8 mouse cellular contexts compared by ENCODE assay signal in the genomic region with DNA sequence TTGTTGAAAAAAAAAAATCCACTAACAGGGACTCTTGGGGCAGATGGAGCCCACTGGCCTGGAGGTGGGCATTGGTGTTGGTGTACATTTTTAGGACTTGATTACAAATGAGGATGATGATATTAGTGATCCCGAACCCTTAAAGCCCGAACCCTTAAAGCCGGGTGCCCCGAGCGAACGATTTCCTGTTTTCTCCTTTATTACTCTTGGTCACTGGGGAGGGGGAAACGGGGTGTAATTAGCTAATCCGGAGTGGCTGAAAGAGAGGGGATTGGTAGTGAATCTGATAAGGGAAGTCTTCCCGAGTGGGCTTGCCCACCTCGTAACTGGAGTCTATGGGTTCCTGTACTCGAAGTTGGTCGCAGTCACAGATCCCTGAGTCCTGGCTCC. TPM values are rescaled to one million over a fixed set of nuclear protein-coding genes. Genes with fewer than 3 reads are reported as not detected.
DNase-seq lines count a peak whose midpoint lies in the region; ATAC-seq and TF ChIP-seq lines count a peak whose summit lies in the region.

No protein-coding gene starts in this region.

- H3K27ac ChIP-seq in heart, adult 2 months = peak overlapping the region; percentile 94
- H3K27ac ChIP-seq in MEL (ENCODE audit: control insufficient read depth, low read depth, low read length) = peak overlapping the region; percentile 91
- peak overlapping the region; percentile 98 for H3K27ac ChIP-seq in forebrain, embryonic 13.5 days
- peak overlapping the region; percentile 82 for H3K27ac ChIP-seq in kidney, adult 2 months (ENCODE audit: insufficient read depth, low read depth, low read length)

- TF ChIP-seq EP300 in heart, adult 2 months (IDR thresholded peaks at IDR 0.05; ENCODE audit: insufficient read depth, low read depth, low read length) = no peak
- no peak for TF ChIP-seq EP300 in MEL (IDR thresholded peaks at IDR 0.05; ENCODE audit: low read depth in 1 of 2, low read length in 2 of 2)

- peak; percentile 35 to 56 for DNase-seq in heart, adult 2 months
- DNase-seq in heart, adult 8-10 months (ENCODE audit: low spot score) = no peak
- peak; percentile 56 for DNase-seq in MEL (ENCODE audit: low read depth, low spot score)
- peak; percentile 19 for DNase-seq in kidney, adult 2 months
- DNase-seq in thymus, postnatal 25 days = peak; percentile 12
- no peak for DNase-seq in yolk sac, embryonic 10.5 days (ENCODE audit: low spot score)

- no peak for ATAC-seq in forebrain, embryonic 13.5 days

- H3K9ac ChIP-seq in heart, adult 2 months (ENCODE audit: low read depth, low read length) = peak overlapping the region; percentile 99
- peak overlapping the region; percentile 100 for H3K9ac ChIP-seq in MEL (ENCODE audit: control insufficient read depth, low read depth, low read length, poor library complexity, severe bottlenecking)
- peak overlapping the region; percentile 98 for H3K9ac ChIP-seq in forebrain, embryonic 13.5 days

- no peaks in the 10 kb centered on the region for H3K27me3 ChIP-seq in heart, adult 2 months (ENCODE audit: control insufficient read depth, insufficient read depth, low read length)
- H3K27me3 ChIP-seq in MEL (ENCODE audit: control insufficient read depth in 1 of 2, insufficient read depth in 2 of 2, low read length in 2 of 2) = no peaks in the 10 kb centered on the region
- no peaks in the 10 kb centered on the region for H3K27me3 ChIP-seq in forebrain, embryonic 13.5 days
- H3K27me3 ChIP-seq in kidney, adult 2 months (replicated peaks; ENCODE audit: control insufficient read depth, insufficient read depth, low read length) = no peaks in the 10 kb centered on the region
- H3K27me3 ChIP-seq in megakaryocyte, embryonic 14.5 days (replicated peaks) = no peaks in the 10 kb centered on the region

- H3K79me2 ChIP-seq in heart, adult 2 months (replicated peaks; ENCODE audit: control insufficient read depth, insufficient read depth, low read length) = peaks cover 2% of the 10 kb centered on the region; the same call in 1 of the 2 replicates
- peaks cover 44% of the 10 kb centered on the region for H3K79me2 ChIP-seq in MEL (ENCODE audit: control insufficient read depth, insufficient read depth, low read length, poor library complexity)

- TF ChIP-seq CTCF in heart, adult 2 months (IDR thresholded peaks at IDR 0.05) = no peak
- TF ChIP-seq CTCF in MEL (IDR thresholded peaks at IDR 0.05 in 2 of 3, conservative IDR thresholded peaks at IDR 0.05 in 1 of 3; ENCODE audit: control insufficient read depth in 1 of 3, insufficient read depth in 1 of 3, low read depth in 2 of 3, low read length in 3 of 3, poor library complexity in 1 of 3, severe bottlenecking in 1 of 3) = no peak
- no peak for TF ChIP-seq CTCF in kidney, adult 2 months (conservative IDR thresholded peaks at IDR 0.05; ENCODE audit: insufficient read depth, insufficient read length, low read depth, low read length)

- WGBS in heart, adult 2 months = under 1% methylated on average over 12 of the region's 12 CpGs
- WGBS in forebrain, embryonic 13.5 days = under 1% methylated on average over 12 of the region's 12 CpGs
- WGBS in kidney, adult 2 months = 0% methylated on average over 12 of the region's 12 CpGs

- peak overlapping the region; percentile 66 for H3K4me2 ChIP-seq in forebrain, embryonic 13.5 days

- TF ChIP-seq RAD21 in MEL (IDR thresholded peaks at IDR 0.05; ENCODE audit: low read depth, low read length) = no peak

- intact Hi-C loops in heart, adult 2 months (cut with DNase I) = loop anchor here (5.0 to 10.0 kb wide), 2 partner anchors 76 to 282 kb away; no protein-coding TSS in a partner anchor

- peak overlapping the region; percentile 97 for H3K4me3 ChIP-seq in heart, adult 2 months
- H3K4me3 ChIP-seq in MEL (ENCODE audit: control insufficient read depth in 1 of 2, insufficient read depth in 1 of 2, low read depth in 2 of 2, low read length in 2 of 2) = peak overlapping the region; percentile 91 to 100
- peak overlapping the region; percentile 98 for H3K4me3 ChIP-seq in forebrain, embryonic 13.5 days
- peak overlapping the region; percentile 100 for H3K4me3 ChIP-seq in kidney, adult 2 months (ENCODE audit: insufficient read depth, low read depth, low read length)
- H3K4me3 ChIP-seq in megakaryocyte, embryonic 14.5 days (replicated peaks) = peak overlapping the region; percentile 100

- peaks cover 16% of the 10 kb centered on the region for H3K36me3 ChIP-seq in heart, adult 2 months (ENCODE audit: control insufficient read depth, insufficient read depth, low read length)
- H3K36me3 ChIP-seq in MEL (ENCODE audit: control insufficient read depth in 1 of 2, insufficient read depth in 2 of 2, low read length in 2 of 2) = peaks cover 2 to 26% of the 10 kb centered on the region in 2 experiments; a peak in 3 of 4 replicates
- no peaks in the 10 kb centered on the region for H3K36me3 ChIP-seq in forebrain, embryonic 13.5 days (ENCODE audit: poor library complexity, severe bottlenecking)
- no peaks in the 10 kb centered on the region for H3K36me3 ChIP-seq in kidney, adult 2 months (ENCODE audit: control insufficient read depth, insufficient read depth, low read length)
- H3K36me3 ChIP-seq in megakaryocyte, embryonic 14.5 days (replicated peaks; ENCODE audit: low read length) = peaks cover 13% of the 10 kb centered on the region

- peaks cover 8% of the 10 kb centered on the region for H3K4me1 ChIP-seq in heart, adult 2 months (ENCODE audit: control insufficient read depth, insufficient read depth, low read length)
- peaks cover 11% of the 10 kb centered on the region in 2 experiments; a peak in 3 of 4 replicates for H3K4me1 ChIP-seq in MEL (ENCODE audit: control insufficient read depth in 1 of 2, insufficient read depth in 2 of 2, low read length in 2 of 2)
- peaks cover 32% of the 10 kb centered on the region for H3K4me1 ChIP-seq in forebrain, embryonic 13.5 days
- H3K4me1 ChIP-seq in kidney, adult 2 months (ENCODE audit: control insufficient read depth, insufficient read depth, low read length) = peaks cover 9% of the 10 kb centered on the region; the same call in 1 of the 2 replicates
- H3K4me1 ChIP-seq in megakaryocyte, embryonic 14.5 days = peaks cover 43% of the 10 kb centered on the region

- no peaks in the 10 kb centered on the region for H3K9me3 ChIP-seq in MEL (replicated peaks; ENCODE audit: insufficient read depth, low read length)
- H3K9me3 ChIP-seq in forebrain, embryonic 13.5 days (replicated peaks) = no peaks in the 10 kb centered on the region
- no peaks in the 10 kb centered on the region for H3K9me3 ChIP-seq in megakaryocyte, embryonic 14.5 days

- TF ChIP-seq POLR2A in heart, adult 2 months (IDR thresholded peaks at IDR 0.05; ENCODE audit: insufficient read depth, low read depth, low read length) = no peak
- TF ChIP-seq POLR2A in MEL (IDR thresholded peaks at IDR 0.05; ENCODE audit: control insufficient read depth in 1 of 2, insufficient read depth in 1 of 2, low read depth in 1 of 2, low read length in 2 of 2, poor library complexity in 1 of 2) = no peak
- no peak for TF ChIP-seq POLR2A in kidney, adult 2 months (IDR thresholded peaks at IDR 0.05; ENCODE audit: low read depth, low read length)

TF ChIP-seq in MEL, 35 proteins besides CTCF, POLR2A, EP300 and RAD21:
- TF ChIP-seq MAZ (IDR thresholded peaks at IDR 0.05; ENCODE audit: low read depth, low read length) (no peak), RCOR1 (IDR thresholded peaks at IDR 0.05; ENCODE audit: low read depth, low read length) (no peak), MYB (IDR thresholded peaks at IDR 0.05; ENCODE audit: low read depth, low read length) (no peak), POLR2AphosphoS2 (IDR thresholded peaks at IDR 0.05; ENCODE audit: low read length) (no peak), MAFK (IDR thresholded peaks at IDR 0.05; ENCODE audit: borderline replicate concordance, low read depth, low read length) (no peak), ELF1 (IDR thresholded peaks at IDR 0.05; ENCODE audit: low read depth, low read length) (no peak), JUND (IDR thresholded peaks at IDR 0.05; ENCODE audit: low read depth, low read length) (no peak)
TF ChIP-seq in MEL: peak in this region for 0.

RNA-seq across cellular contexts. Expression of gene Ppp1r12a, which starts 1.0 kb away (rescaled TPM):
- total RNA-seq in heart, adult 2 months (2021) = 10 to 100 TPM; 58.3 to 59.4 TPM
- polyA plus RNA-seq in heart, adult 2 months (2012; rRNA removed) = 19.4 and 35.2 TPM in 2 replicates
- 10 to 100 TPM; 53.4 to 61.5 (median 57.1) TPM for total RNA-seq in heart, adult 8-10 months (2022)
- total RNA-seq in MEL (2012; rRNA removed) = 59.1 and 62.1 TPM in 2 replicates
- 10 to 100 TPM; 46.5 to 86.6 TPM for polyA plus RNA-seq in MEL (2012; ENCODE audit: insufficient read depth in 1 of 2, insufficient read length in 2 of 2, low read depth in 1 of 2, low replicate concordance in 2 of 2, missing spikeins in 1 of 2)
- polyA plus RNA-seq in forebrain, embryonic 13.5 days (2015; fragmentation: Nextera tagmentation; extraction: Ambion mirVana) = 75.8 and 81.4 TPM in 2 replicates
- 14.3 and 18.1 TPM in 2 replicates for polyA plus RNA-seq in kidney, adult 2 months (2012; rRNA removed)
- polyA plus RNA-seq in megakaryocyte, embryonic 14.5 days (2012; ENCODE audit: insufficient read depth, low replicate concordance) = 4.5 and 13.8 TPM in 2 replicates

Comparison
In these comparisons a context has a peak if more than half of its experiments do, and no peak if none do; other contexts are left out.
1. DNase-seq: peak in heart, adult 2 months (2 of 2), MEL (single experiment), kidney, adult 2 months (single experiment) and thymus, postnatal 25 days (single experiment); none in heart, adult 8-10 months (single experiment) and yolk sac, embryonic 10.5 days (single experiment).
2. Peak in every context shown above with its lines, with median percentiles within 50 percentile points of each other: H3K27ac ChIP-seq, H3K4me3 ChIP-seq and H3K9ac ChIP-seq.